Mouse (Mus musculus) gastrocnemius, postnatal 10 days (tissue): Measurements from ENCODE around the gene Ccdc71. TPM values are rescaled to one million over a fixed set of nuclear protein-coding genes. Genes with fewer than 3 reads are reported as not detected.

Experiments used
- DNase-seq: peaks from one replicate; pipeline ENCODE4 v3.0.0; 2021; ENCODE audit warnings: mixed read lengths
- long read RNA-seq, 2 experiments: library from polyadenylated mRNA; stranded (forward); transcript quantifications; one replicate each; pipeline ENCODE4 v2.0.0; 2021
- total RNA-seq, 2 experiments: library from RNA; stranded (reverse); gene quantifications; 2 replicates each; pipeline ENCODE4 v1.2.3; 2021

Ccdc71 gene
- total RNA-seq: 10 to 100 TPM; 20.9 to 21.2 TPM
- long read RNA-seq, experiment 1, partial matches to known transcripts: 0 of 8 reads
- long read RNA-seq, experiment 1, other reads (novel, unspliced or antisense): 4 of 8 reads
- long read RNA-seq, experiment 2, transcript Ccdc71-201 (2 exons, 3,092 nt): major isoform, 5 of 8 reads
- long read RNA-seq, experiment 2, partial matches to known transcripts: 0 of 8 reads
- long read RNA-seq, experiment 2, other reads (novel, unspliced or antisense): 2 of 8 reads

- peak; percentile 88 for DNase-seq
Observed at GRCm38 (mm10) chr9:108460319-108461178, at the start of gene Ccdc71. Gene Ccdc71 (plus strand): TSS chr9:108460527.

DNA sequence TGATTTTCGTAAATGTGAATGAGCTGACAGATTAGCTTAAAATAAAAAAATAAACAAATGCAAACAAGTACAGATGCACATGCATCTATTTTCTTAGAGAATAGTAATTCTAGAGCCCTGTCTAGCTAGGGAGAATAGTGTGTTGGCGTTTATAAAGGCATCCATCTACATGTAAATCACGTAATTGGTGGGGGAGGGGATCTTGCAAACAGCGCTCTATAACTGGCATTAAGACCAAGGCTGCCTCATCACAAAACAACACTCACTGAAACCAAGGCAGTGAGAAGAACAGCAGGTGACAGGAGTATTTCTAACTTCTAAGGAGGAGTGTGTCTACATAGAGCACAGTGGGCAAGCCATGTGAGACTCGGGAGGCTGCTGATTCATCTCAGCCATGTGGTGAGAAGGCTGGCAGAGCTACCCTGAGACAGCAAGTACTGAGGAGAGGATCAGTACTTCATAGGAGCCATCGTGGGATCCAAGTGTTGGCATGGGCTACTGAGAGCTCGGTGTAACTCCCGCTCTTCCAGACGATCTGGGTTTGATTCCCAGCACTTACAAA is 48.9 kb upstream of the Ccdc71 start:
- DNase-seq: no peak

DNA sequence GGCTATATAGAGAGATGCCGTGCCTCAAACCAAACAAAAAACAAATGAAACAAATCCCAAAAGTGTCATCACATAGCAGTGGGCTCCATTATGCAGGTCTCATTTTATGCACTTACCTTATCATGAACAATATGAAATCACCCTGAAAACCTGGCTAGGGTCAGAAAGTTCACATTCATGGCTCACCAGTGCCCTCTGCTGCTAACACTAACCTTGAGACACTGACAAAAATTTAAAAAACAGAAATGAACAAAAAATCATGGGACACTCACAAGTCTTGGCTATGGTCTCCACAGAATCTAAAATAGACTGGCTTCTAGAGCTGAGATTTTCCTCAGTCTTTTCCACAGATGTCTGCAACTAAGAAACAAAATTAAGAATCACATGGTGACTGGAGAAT is 48.1 kb upstream of the Ccdc71 start:
- DNase-seq: peak; percentile 38

DNA sequence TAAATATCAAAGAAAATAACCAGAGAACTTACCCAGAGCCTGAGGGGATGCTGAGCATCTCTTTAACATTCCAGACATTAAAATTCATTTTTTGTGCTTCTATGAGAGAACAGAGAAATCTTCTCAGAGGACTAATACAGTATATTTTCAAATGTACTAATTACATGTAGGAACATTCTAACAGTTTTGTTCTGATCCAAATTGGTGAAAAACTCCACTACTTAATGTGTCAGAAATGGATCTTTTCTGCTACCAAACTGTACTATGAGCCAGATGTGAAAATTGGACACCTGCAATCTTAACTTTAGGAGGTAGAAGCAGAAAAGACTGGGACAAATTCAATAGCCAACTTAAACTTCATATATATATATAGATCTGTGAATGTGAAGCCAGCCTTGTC is 31.9 kb upstream of the Ccdc71 start, which contains the start of gene Ccdc36:
Ccdc36 (minus strand) TSS at position 101 of the 400 bp plus-strand sequence.
- no peak for DNase-seq

DNA sequence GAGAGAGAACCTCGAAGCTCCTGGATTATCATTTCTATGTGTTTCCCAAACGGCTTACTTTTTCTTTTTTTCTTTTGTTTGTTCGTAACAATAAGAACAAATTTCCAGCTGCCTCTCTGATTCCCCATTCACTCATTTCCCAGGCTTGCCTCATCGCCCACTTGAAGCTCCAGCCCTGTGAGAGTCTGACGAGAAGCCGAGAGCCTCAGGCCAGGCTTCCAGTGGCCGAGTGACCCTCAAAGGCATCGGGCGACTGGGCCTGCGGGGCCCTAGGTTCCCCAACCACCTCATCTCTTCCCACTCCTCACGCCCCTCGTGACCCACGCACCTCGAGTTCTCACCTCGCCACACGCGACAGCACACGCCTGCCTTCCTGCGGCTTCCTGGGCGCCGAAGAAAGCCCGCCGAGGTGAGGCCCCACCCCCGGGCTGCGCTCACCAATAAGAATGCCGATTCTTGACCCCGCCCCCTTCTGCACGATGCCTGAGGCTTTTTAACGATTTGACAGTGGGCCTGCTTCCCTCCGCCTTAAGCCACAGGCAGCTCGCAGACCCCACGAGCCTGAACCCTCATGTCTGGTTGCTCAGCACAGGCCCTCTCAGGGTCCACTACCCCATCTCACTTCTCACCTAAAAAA is 28.8 kb upstream of the Ccdc71 start:
- peak; percentile 16 for DNase-seq

DNA sequence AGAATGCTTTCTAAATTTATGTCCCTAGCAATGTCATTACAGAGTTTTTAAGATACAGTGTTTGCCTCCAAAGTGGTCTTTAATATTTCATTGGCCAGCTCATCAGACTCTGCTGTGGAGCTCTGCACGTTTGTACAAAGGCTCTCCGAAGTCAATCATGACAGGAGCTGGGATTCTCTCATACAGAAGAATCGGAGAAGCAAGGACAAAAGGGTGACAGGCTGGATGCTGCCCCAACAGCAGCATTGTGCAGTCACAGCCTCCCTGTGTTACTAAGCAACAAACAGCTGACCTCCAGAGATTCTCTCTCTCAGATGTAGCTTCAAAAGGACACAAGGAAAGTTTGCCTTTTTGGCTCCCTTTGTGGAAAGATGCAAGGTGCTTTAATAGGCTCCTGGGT is 24.1 kb upstream of the Ccdc71 start, which contains the start of gene BC048562:
BC048562 (plus strand) TSS at position 301 of the 400 bp plus-strand sequence.
- no peak for DNase-seq

DNA sequence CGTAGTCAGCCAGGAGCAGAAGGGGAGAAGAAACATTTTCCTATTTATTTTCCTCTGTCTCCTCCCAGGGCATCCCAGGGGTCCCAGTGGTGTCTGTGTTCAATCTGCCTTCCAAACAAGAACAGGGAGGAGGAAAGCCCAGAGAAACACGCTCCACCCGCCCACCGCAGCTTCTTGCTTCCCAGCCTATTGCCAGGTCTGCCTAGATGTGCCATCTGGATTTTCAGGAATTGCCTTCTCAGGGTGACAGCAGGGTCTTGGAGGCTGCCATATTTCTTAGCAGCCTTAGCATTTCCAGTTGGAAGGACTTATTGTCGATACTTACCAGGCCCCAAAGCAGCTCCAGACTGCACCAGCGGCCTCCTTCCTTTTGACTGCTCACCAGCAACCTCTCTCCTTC is 21.2 kb upstream of the Ccdc71 start:
- no peak for DNase-seq

DNA sequence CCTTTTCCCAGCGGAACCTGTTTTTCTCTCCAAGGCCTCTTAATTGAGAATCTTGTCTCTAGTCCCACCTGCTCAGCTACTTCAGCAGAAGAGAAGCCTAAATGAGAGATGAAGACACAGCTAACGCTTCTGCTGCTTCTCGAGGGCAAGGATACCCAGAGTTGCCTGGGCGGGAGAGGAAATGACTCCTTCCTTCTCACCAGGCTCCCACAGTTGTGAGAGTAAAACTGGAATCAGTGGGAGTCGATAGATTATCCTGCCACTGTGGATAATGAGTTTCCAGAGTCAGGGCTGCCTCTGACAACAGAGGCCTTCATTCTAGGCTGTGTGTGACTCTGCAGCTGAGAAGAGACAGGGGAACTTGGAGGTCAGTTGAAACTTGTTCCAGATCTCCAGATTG is 19.8 kb upstream of the Ccdc71 start:
- no peak for DNase-seq

GRCm38 (mm10) chr9:108441236-108441919 is 18.9 kb upstream of the Ccdc71 start:
- DNase-seq: no peak

- DNase-seq: no peak
Observed at GRCm38 (mm10) chr9:108445125-108445524, 15.2 kb upstream of the Ccdc71 start.

DNA sequence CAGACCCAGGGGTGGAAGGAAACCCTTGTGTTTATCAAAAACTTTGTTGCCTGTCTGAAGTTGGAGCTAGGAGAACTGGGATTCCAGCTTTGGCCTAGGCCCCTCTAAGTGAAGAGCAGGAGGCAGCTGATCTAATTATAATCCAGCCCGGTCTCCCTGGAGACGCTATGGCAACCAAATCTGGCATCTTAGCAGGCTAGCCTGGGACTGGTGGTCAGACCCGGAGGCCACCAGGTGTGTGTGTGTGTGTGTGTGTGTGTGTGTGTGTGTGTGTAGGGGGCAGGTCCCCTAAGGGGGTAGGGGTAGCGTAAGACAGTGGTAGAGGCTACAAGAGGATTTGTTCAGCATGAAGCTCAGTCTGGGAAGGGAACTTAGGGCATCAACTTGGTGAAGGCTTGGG is 10.5 kb upstream of the Ccdc71 start:
- DNase-seq: peak; percentile 49

DNA sequence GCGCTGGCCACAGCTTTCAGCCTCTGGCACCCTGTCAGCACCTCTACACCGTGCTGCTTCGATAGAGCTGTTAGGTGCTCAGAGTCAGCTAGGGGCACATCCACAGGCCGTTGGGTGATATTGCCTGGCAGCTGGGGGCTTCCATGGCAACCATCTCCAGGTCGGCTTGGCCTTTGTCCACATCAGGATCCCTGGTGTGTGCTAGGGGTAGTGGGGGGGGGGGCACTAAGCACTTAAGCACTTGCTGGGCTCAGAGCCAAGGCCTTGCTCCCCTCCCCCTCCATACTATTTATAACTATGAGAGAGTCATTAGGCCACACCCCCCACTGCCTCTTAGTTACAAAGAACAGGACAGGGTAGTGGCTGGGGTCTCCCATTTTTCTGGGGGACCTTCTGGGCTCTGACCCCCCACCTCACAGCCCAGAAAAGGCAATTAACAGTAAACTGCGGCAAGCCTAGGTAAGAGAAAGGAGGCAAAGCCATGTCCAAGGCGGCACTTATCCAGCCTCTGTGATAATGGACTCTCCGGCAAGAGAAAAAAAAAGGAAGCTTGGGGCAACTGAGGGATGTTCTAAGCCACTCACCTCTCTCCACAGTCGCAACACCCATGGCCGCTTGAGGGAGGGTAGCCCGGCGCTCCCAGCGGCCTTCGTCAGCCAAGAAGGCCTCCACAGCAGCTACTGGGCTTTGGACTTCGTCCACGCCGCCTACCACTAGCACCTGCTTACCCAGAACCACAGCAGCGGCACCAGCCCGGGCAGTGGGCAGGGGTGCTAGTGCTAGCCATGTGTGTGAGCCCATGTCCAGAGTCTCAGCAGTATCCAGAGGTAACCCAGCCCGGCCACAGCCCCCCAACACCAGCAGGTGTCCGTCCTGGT is 9.8 kb upstream of the Ccdc71 start:
- DNase-seq: peak; percentile 27

DNA sequence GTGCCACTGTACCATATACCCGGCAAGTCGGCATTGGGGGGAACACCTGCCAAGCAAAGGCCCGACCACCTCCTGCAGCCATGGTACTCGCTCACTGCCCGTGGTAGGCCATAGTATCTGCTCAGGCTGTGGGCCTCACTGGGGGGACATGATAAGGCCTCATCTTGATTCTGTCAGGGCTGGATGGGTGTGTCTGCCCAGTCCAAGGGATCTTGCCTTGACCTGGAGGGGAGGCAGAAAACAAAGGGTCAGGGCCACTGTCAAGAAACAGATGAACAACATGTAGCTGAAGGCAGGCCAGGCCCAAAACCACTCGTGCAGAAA is 9.2 kb upstream of the Ccdc71 start:
- DNase-seq: no peak

- no peak for DNase-seq
Observed at GRCm38 (mm10) chr9:108451519-108452160, 8.7 kb upstream of the Ccdc71 start.

- peak; percentile 94 for DNase-seq
Observed at GRCm38 (mm10) chr9:108452291-108452906, 7.9 kb upstream of the Ccdc71 start.

DNA sequence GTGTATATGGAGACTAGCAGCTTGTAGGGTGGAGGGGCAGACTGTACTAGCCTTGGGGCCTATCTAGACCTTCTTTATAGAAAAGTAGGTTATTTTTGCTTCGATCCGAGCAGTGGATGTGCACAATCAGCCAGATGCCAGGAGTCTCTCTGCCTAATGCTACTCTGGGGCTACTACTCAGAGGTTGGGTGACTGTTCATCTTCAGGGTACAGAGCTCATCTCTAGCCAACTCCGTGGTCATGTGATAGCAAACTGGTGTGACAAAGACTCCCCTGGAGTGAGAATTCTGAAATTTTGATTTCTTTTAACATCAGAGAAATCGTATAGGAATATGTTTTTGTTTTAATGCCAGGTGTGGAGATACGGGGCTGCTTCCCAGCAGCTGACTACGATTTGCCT is 7.4 kb upstream of the Ccdc71 start:
- DNase-seq: no peak

DNA sequence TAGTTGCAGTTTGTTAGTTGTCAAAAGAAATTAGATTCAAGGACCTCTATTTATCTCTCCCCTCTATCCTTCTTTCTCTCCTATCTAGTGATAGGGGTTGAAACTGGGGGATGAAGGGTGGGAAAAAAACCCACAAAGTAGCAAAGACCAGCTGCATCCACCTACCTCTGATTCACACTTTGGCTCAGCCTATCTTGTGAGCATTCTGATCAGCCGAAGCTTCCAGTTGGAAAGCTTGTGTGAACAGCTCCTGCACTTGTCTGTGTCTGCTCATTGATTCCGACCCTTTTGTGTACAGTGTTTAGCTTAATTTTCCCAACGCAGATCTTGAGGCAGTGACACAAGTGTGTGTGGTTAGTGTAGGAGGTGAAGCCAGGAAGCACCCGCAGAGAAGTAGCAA is 6.9 kb upstream of the Ccdc71 start:
- no peak for DNase-seq

DNA sequence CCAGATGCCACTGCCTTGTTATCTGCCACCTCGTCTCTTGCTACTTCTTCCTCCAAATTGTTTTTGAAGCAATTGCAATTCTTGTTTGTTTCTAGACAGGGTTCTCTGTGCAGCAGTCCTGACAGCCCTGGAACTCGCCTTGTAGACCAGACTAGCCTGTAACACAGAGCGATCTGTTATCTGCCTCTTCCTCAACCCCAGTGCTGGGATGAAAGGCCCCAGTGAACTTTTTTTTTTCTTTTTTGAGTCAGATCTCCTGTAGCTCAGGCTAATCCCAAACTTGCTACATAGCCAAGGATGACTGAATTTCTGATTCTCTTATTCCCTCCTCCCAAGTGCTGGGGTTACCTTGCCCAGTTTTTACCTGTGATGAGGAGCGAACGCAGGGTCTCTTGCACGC is 5.9 kb upstream of the Ccdc71 start:
- DNase-seq: no peak

DNA sequence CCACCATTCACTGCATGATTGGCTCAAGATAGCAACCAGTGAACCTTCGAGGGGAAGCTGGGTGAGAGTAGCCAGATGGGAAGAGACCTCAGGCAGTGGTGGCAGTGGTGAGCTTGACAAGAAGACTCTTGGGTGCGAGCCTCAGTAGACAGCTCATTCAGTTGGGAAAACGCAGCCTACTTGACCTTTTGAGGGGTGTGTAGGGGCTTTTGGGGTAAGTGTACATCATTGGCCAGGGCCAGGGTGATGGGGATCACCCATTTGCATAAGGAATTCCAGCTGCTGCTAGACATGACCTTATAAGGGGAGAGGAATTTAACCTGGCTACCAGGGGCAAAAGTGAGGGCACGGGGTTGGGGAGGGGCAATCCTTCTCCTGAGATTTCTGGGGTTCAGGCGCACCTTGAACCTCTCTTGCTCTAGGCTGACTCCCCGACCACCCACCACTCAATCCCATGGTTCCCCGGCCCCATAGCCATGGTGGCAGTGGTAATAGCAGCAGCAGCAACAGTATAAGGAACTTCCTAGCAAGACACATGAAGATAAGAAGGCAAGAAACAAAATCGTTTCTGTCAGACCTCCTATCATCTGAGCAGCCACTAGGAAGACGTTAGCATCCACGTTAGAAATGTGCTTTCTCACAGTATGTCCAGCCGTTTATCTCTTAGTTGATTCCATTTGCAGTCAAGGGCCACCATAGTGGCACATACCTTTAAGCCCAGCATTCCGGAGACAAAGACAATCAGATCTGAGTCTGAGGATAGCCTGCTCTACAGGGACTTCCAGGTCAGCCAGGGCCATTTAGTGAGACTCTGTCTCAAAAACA is 4.4 kb upstream of the Ccdc71 start:
- DNase-seq: no peak
